ENCODE assay signal across 10 mouse cellular contexts in genomic region chr19:60340234-60340633, GRCm38 (mm10).
A peak's percentile ranks its signal among the peaks of the same experiment; 100 is the strongest.
DNase-seq lines count a peak whose midpoint lies in the region; ATAC-seq and TF ChIP-seq lines count a peak whose summit lies in the region.
"Had no signal": no experiment of that assay in that cellular context is flagged by ENCODE, and none has a peak within 500 bp of the region (broad histone marks: within the 10 kb centered on the region; RNA-seq: fewer than 3 reads in every experiment).

No protein-coding gene starts in this region.

- ATAC-seq in CD4-positive, CD25-positive, alpha-beta regulatory T cell, adult 4 months = no peak
- ATAC-seq in megakaryocyte, adult 5-6 weeks (ENCODE audit: poor library complexity, severe bottlenecking) = no peak

- H3K4me3 ChIP-seq in layer of hippocampus, adult 2 months = no peak overlapping the region
- H3K4me3 ChIP-seq in bone marrow macrophage, adult 2 months (ENCODE audit: insufficient read depth, low read length) = no peak overlapping the region

- no peak overlapping the region for H3K27ac ChIP-seq in layer of hippocampus, adult 2 months
- H3K27ac ChIP-seq in bone marrow macrophage, adult 2 months (ENCODE audit: insufficient read depth, low read depth, low read length) = no peak overlapping the region

- no peak for TF ChIP-seq POLR2A in bone marrow macrophage, adult 2 months (IDR thresholded peaks at IDR 0.05; ENCODE audit: borderline replicate concordance, low read depth, low read length)

- no peaks in the 10 kb centered on the region for H3K4me1 ChIP-seq in bone marrow macrophage, adult 2 months (ENCODE audit: control insufficient read depth, insufficient read depth, low read length)

- DNase-seq in CD4-positive, CD25-positive, alpha-beta regulatory T cell, adult 2 months (ENCODE audit: low read depth, low spot score) = peak; percentile 14
- DNase-seq in layer of hippocampus, adult 2 months (ENCODE audit: low spot score in 2 of 2) = peak in 1 of 2 experiments; percentile 16
- no peak for DNase-seq in layer of hippocampus, adult 9-10 months (ENCODE audit: low spot score)
- peak; percentile 33 for DNase-seq in 3T3-L1 (ENCODE audit: low read depth, low spot score)
- DNase-seq in cerebellum, postnatal 4 days (ENCODE audit: low spot score in 2 of 2) = no peak
- DNase-seq: gastrocnemius, postnatal 14 days; spleen, adult 18-20 months had no signal

- TF ChIP-seq CTCF in layer of hippocampus, adult 2 months (conservative IDR thresholded peaks at IDR 0.05) = peak; percentile 64
- TF ChIP-seq CTCF in bone marrow macrophage, adult 2 months (IDR thresholded peaks at IDR 0.05; ENCODE audit: low read depth, low read length) = 0 out of 2 replicates have a peak, but pooled peaks have one; percentile 28

Comparison
In these comparisons a context has a peak if more than half of its experiments do, and no peak if none do; other contexts are left out.
1. DNase-seq: peak in CD4-positive, CD25-positive, alpha-beta regulatory T cell, adult 2 months (single experiment) and 3T3-L1 (single experiment); none in layer of hippocampus, adult 9-10 months (single experiment) and cerebellum, postnatal 4 days (0 of 2).